Mouse (Mus musculus): ENCODE results near the gene Nrbp1.

DNA sequence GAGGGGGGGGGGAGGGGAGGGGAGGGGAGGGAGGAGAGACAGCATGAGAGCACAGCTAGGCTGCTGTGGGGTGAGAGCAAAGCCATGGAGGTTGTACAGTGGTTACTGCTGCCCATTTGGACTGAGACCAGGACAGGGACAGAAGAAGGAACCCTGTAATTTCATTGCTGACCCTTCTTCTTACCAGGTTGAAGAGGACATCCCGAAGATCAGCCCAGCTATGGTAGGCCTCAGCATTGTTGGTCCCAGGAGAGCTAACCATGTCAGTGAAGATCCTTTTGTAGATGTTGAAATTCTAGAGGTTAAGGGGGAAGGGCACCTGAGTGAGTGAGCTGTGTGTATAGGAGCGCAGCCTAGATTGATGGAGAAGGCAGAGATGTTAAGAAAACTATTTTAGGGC, 14.7 kb downstream of the Nrbp1 start:
- TF ChIP-seq CTCF (IDR thresholded peaks at IDR 0.05; ENCODE audit: extremely low read depth, insufficient read depth, low read length) (no peak), POLR2A (IDR thresholded peaks at IDR 0.05; ENCODE audit: extremely low read depth, insufficient read depth, low read length) (no peak)
